Mouse (Mus musculus) kidney, adult 9 months (tissue): ENCODE results near the gene Nyap1.

Experiments
- DNase-seq: peaks from one replicate; pipeline ENCODE4 v3.0.0; 2022

The Nyap1 gene

DNA sequence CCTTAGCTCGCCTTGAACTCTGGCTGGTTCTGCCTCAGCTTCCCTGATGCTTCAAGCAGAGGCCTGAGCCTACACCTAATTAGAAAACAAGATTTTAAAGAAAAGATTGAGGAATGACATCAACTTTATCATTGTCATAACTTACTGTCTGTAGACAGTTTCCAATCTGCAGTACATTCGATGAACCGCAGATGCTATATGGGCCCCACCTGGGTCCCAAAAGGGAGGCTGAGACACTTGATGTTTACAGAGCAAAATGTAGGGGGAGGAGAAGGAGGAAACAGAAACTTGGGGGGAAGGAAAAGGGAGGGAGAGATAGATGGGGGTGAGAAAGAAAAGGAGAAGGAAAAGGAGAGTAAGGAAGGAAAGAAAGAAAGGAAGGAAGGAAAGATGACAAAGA lies 51.4 kb downstream of the Nyap1 start:
- no peak for DNase-seq

GRCm38 (mm10) chr5:137686127-137686790 lies 55.1 kb downstream of the Nyap1 start:
- DNase-seq, result no peak

DNA sequence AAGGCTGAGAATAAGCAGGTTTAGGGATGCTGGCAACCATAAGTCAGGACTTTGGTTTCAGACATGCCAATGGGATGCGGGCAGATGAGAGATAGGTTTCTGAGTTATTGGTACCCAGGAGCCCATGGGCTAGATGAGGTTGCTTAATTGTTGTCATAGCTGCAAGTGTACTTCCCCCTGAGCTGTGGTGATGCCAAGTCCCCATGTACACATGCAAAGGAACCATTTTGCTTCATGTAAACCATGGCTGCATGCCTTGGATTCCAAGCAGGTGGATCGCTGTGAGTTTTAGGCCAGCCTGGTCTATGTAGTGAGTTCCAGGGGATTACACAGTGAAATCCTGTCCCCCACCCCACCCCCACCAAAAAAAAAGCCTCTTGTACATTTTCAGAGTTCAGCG lies 55.8 kb downstream of the Nyap1 start:
- DNase-seq, result no peak

DNA sequence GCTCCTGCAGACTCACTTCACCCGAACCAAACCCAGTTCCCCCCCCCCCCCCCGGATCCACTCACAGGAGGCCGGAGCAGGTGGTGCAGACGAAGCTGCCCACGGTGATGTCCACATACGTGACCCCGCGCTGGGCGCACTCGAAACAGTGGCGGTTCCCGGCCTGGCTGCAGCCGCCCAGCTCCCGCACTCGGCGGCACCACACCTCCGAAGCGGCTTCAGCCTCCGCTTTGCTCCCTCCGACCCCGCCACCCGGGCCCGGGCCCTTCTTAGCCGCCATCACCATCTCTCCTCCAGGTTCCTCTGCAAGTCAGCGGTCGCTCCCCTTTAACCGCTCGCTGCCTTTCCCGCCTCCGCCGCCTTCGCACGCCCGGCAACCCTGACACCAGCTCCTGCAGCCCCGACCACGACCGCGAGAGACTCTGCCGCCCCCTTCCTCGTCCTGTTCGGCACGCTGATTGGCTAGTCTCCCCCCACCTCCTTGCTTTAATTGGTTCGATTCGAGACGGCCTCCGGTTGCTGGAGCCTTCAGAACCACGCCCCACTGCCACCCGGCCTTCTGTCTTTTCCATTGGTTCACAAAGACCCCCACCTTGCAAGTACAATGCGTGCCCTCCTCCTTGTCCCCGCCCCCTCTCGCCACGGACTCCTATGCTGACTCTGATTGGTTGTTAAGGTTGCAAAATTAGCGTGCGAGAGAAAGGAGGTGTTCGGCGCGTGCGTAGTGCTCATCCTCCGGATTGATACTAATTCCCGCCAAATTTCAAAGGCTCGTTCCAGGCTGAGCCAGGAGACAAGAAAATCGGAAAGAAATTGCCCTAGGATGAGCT lies 56.9 kb downstream of the Nyap1 start, which contains the start of gene Agfg2:
TSS of gene Agfg2 (minus strand) at position 433 of the 830 bp plus-strand sequence.
- DNase-seq, result peak; percentile 100

DNA sequence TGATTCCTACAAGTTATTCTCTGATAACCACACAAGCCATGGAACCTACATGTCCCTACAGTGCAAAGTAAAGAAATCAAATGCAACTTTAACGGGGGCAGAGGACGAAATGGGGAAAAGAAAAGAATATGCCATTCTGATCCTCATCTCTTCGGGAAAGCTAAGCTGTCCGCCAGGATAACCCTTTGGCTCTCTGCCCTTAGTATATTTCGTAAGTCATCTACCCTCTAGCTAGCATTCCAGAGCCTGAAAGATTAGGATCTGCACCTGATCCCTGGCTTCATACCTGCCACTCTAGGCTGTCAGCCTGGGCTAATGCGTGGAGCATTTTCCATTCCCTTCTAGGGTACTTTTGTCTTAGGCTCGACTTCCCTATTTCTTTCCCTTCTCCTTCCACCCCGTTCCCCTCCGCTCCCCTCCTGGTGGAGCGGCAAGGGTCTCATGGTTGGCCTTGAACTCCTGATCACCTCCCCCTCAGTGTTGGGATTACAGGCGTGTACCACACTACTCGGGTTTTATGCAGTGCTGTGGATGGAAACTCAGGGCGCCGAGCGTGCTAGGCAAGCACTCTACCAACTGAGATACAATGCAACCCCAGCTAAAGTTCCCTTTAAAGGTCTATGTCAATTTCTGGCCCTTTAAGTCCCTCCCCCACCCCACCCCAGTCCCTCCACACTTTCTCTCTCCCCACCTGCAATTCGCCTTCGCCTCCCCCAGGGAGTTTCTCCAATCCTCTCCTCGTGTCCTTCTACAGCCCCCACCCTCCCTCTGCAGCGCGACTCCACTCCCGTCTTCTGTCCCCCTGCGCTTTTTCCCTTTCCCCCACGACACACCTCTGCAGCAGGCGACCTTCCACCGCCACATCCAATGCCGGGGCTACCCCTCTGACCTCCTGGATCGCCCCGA lies 57.8 kb downstream of the Nyap1 start:
- peak; percentile 55 for DNase-seq

DNA sequence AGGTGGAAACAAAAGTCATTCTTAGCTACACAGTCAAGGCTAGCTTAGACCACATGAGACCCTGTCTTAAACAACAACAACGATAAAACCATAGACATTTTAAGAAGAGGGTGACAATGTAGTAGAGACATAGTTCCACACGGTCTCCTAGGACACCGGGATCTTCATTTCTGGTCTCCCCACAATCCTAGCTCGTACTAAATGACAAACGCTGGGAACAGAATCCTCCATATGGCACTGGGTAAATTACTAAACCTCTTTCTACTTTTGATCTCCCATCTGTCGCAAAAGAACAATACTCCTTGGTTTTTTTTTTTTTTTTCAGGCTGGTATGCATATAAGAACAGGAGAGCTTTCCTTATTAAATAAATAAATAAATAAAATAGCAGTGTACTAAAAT lies 58.9 kb downstream of the Nyap1 start:
- DNase-seq, result no peak
